Mouse (Mus musculus): ENCODE data around the gene Flywch2. TPM values are rescaled to one million over a fixed set of nuclear protein-coding genes. Genes with fewer than 3 reads are reported as not detected.
"Not testable (repeated sequence)": the region's sequence is repeated elsewhere in the genome, so short reads cannot be mapped to it uniquely, and the experiment has no call there.

Flywch2 gene
- polyA plus RNA-seq, 1 experiment from 2014 or later, result 27.0 TPM

DNA sequence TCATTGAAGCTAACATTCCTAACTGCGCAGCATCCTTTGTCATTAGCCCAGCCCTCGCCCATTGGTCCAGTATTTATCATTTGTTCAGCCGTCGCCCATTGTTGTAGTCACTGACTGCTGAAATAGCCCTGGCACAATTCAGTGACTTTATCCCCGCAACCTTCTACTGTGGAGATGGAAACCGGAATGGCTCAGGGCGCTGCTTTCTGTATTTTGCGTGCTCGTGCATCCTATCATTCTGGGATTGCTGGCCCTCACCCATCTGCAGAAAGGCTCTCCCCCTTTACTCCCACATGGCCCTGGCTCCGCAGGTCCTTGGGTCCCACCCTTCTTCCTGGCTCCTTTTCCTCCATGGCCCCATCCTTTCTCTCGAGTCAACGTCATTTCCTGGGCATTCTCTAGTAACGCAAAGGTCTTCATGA lies 640 bp upstream of the Flywch2 start:
- Histone ChIP-seq H3K4me3 (ENCODE audit: low read depth, low read length) (peak overlapping the region; percentile 68), H3K4me2 (ENCODE audit: low read depth, low read length) (peak overlapping the region; percentile 80), H3K27me3 (replicated peaks; ENCODE audit: control insufficient read depth, insufficient read depth, low read length) (no peaks in the 10 kb centered on the region), H3K36me3 (ENCODE audit: control insufficient read depth, insufficient read depth, low read length) (no peaks in the 10 kb centered on the region), H3K9ac (ENCODE audit: low read depth, low read length) (peak overlapping the region; percentile 75), H3K27ac (replicated peaks; ENCODE audit: low read depth, low read length) (peak overlapping the region; percentile 52), H3K9me3 (ENCODE audit: control insufficient read depth, low read length) (no peaks in the 10 kb centered on the region), H3K4me1 (ENCODE audit: control insufficient read depth, insufficient read depth, low read length) (peaks cover 19% of the 10 kb centered on the region)
- WGBS, result 21% methylated on average over 13 of the region's 13 CpGs
- ATAC-seq (ENCODE audit: low read depth) (peak; percentile 23; the same call in 1 of the 2 replicates), DNase-seq (ENCODE audit: low spot score) (peak; percentile 24)

DNA sequence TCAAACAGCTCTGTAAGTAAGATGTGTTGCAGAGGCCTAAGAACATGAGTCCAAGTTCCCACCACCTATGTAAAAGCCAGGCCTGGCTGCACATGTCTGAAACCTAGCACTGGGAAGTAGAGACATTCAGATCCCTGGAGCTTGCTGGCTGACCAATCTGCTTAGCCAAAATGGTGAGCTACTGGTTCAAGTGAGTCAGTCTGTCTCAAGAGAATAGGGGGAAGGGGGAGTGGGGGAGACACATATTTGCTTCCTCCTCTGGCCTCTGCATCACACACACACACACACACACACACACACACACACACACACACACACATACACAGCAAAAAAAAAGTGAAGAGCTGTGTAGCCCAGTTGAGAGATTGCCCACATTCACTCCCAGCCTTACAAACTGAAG lies 2.5 kb downstream of the Flywch2 start:
- Histone ChIP-seq H3K4me3 (ENCODE audit: low read depth, low read length) (no peak overlapping the region), H3K27me3 (replicated peaks; ENCODE audit: control insufficient read depth, insufficient read depth, low read length) (no peaks in the 10 kb centered on the region), H3K9ac (ENCODE audit: low read depth, low read length) (no peak overlapping the region), H3K27ac (replicated peaks; ENCODE audit: low read depth, low read length) (no peak overlapping the region), H3K9me3 (ENCODE audit: control insufficient read depth, low read length) (no peaks in the 10 kb centered on the region), H3K4me1 (ENCODE audit: control insufficient read depth, insufficient read depth, low read length) (peaks cover 7% of the 10 kb centered on the region; the same call in 1 of the 2 replicates), H3K36me3 (ENCODE audit: control insufficient read depth, insufficient read depth, low read length) (no peaks in the 10 kb centered on the region), H3K4me2 (ENCODE audit: low read depth, low read length) (no peak overlapping the region)
- ATAC-seq (ENCODE audit: low read depth) (no peak), DNase-seq (ENCODE audit: low spot score) (no peak)

GRCm38 (mm10) chr17:23778447-23778846 lies 7.4 kb downstream of the Flywch2 start:
- no peaks in the 10 kb centered on the region for H3K36me3 ChIP-seq (ENCODE audit: control insufficient read depth, insufficient read depth, low read length)
- H3K9ac ChIP-seq (ENCODE audit: low read depth, low read length), result no peak overlapping the region
- H3K4me2 ChIP-seq (ENCODE audit: low read depth, low read length), result no peak overlapping the region
- no peak overlapping the region for H3K27ac ChIP-seq (replicated peaks; ENCODE audit: low read depth, low read length)
- H3K27me3 ChIP-seq (replicated peaks; ENCODE audit: control insufficient read depth, insufficient read depth, low read length), result no peaks in the 10 kb centered on the region
- 54% methylated on average over 2 of the region's 2 CpGs for WGBS
- DNase-seq (ENCODE audit: low spot score) (no peak), ATAC-seq (ENCODE audit: low read depth) (no peak)
- no peaks in the 10 kb centered on the region for H3K9me3 ChIP-seq (ENCODE audit: control insufficient read depth, low read length)
- H3K4me3 ChIP-seq (ENCODE audit: low read depth, low read length), result no peak overlapping the region
- H3K4me1 ChIP-seq (ENCODE audit: control insufficient read depth, insufficient read depth, low read length), result no peaks in the 10 kb centered on the region

- Histone ChIP-seq H3K27ac (replicated peaks; ENCODE audit: low read depth, low read length) (no peak overlapping the region), H3K9ac (ENCODE audit: low read depth, low read length) (no peak overlapping the region), H3K4me3 (ENCODE audit: low read depth, low read length) (no peak overlapping the region), H3K4me1 (ENCODE audit: control insufficient read depth, insufficient read depth, low read length) (no peaks in the 10 kb centered on the region), H3K9me3 (ENCODE audit: control insufficient read depth, low read length) (no peaks in the 10 kb centered on the region), H3K27me3 (replicated peaks; ENCODE audit: control insufficient read depth, insufficient read depth, low read length) (no peaks in the 10 kb centered on the region), H3K36me3 (ENCODE audit: control insufficient read depth, insufficient read depth, low read length) (no peaks in the 10 kb centered on the region), H3K4me2 (ENCODE audit: low read depth, low read length) (no peak overlapping the region)
- DNase-seq (ENCODE audit: low spot score), result no peak
- WGBS, result 67% methylated on average over 2 of the region's 2 CpGs
- ATAC-seq (ENCODE audit: low read depth), result no peak
These were observed 8.7 kb downstream of the Flywch2 start for GRCm38 (mm10) chr17:23777141-23777540.

DNA sequence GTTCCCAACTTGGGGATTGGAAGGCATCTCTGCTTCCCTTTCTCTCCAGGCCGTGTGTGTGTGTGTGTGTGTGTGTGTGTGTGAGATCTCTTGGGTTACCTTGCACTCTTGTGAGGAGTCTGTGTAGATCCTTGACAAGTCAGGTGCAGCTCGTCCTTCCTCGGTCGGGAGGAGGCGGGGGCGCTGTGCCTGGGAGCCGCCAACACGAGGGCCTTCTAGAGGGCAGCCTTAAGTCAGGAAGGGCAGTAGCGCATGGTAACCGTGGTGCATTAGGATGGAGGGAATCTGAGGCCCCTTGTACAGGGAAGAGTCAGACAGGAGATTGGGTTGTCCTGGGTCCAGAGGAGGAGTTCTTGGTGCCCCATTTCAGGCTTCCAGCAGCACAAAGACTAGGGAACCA lies 9.7 kb downstream of the Flywch2 start:
- Histone ChIP-seq H3K9ac (ENCODE audit: low read depth, low read length) (no peak overlapping the region), H3K4me2 (ENCODE audit: low read depth, low read length) (no peak overlapping the region), H3K4me1 (ENCODE audit: control insufficient read depth, insufficient read depth, low read length) (no peaks in the 10 kb centered on the region), H3K36me3 (ENCODE audit: control insufficient read depth, insufficient read depth, low read length) (no peaks in the 10 kb centered on the region), H3K27me3 (replicated peaks; ENCODE audit: control insufficient read depth, insufficient read depth, low read length) (no peaks in the 10 kb centered on the region), H3K27ac (replicated peaks; ENCODE audit: low read depth, low read length) (no peak overlapping the region), H3K4me3 (ENCODE audit: low read depth, low read length) (no peak overlapping the region), H3K9me3 (ENCODE audit: control insufficient read depth, low read length) (no peaks in the 10 kb centered on the region)
- 71% methylated on average over 10 of the region's 10 CpGs for WGBS
- DNase-seq (ENCODE audit: low spot score) (no peak), ATAC-seq (ENCODE audit: low read depth) (no peak)

DNA sequence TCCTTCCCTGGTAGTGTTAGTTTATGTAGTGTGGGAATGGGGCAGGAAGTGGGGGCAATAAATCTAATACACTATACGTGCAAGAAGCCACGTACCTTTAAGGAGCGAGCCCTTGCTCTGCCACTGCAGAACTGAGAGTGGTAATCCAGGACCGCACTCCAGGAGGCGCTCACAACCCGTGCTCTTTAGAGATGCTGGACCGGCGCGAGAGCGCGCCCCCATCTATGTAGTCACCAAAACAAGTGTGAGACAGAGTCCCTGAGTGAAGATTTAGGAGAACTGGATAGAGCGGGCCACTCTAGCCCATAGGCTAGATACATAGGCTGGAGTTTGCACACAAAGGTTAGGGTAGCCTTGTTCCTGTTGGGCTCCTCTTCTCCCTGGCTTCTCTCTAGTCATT lies 11.8 kb downstream of the Flywch2 start:
- H3K36me3 ChIP-seq (ENCODE audit: control insufficient read depth, insufficient read depth, low read length), result no peaks in the 10 kb centered on the region
- no peaks in the 10 kb centered on the region for H3K27me3 ChIP-seq (replicated peaks; ENCODE audit: control insufficient read depth, insufficient read depth, low read length)
- H3K4me2 ChIP-seq (ENCODE audit: low read depth, low read length), result no peak overlapping the region
- H3K9ac ChIP-seq (ENCODE audit: low read depth, low read length), result no peak overlapping the region
- DNase-seq (ENCODE audit: low spot score) (peak; percentile 85), ATAC-seq (ENCODE audit: low read depth) (peak; percentile 44)
- peaks cover 10% of the 10 kb centered on the region; the same call in 1 of the 2 replicates for H3K4me1 ChIP-seq (ENCODE audit: control insufficient read depth, insufficient read depth, low read length)
- H3K27ac ChIP-seq (replicated peaks; ENCODE audit: low read depth, low read length), result no peak overlapping the region
- H3K9me3 ChIP-seq (ENCODE audit: control insufficient read depth, low read length), result no peaks in the 10 kb centered on the region
- WGBS, result 6% methylated on average over 12 of the region's 12 CpGs
- no peak overlapping the region for H3K4me3 ChIP-seq (ENCODE audit: low read depth, low read length)

GRCm38 (mm10) chr17:23773676-23774075 lies 12.2 kb downstream of the Flywch2 start:
- 74% methylated on average over 6 of the region's 6 CpGs for WGBS
- peaks cover 10% of the 10 kb centered on the region; the same call in 1 of the 2 replicates for H3K4me1 ChIP-seq (ENCODE audit: control insufficient read depth, insufficient read depth, low read length)
- DNase-seq (ENCODE audit: low spot score) (no peak), ATAC-seq (ENCODE audit: low read depth) (no peak)
- H3K9ac ChIP-seq (ENCODE audit: low read depth, low read length), result no peak overlapping the region
- no peaks in the 10 kb centered on the region for H3K36me3 ChIP-seq (ENCODE audit: control insufficient read depth, insufficient read depth, low read length)
- H3K27ac ChIP-seq (replicated peaks; ENCODE audit: low read depth, low read length), result no peak overlapping the region
- H3K9me3 ChIP-seq (ENCODE audit: control insufficient read depth, low read length), result no peaks in the 10 kb centered on the region
- H3K27me3 ChIP-seq (replicated peaks; ENCODE audit: control insufficient read depth, insufficient read depth, low read length), result no peaks in the 10 kb centered on the region
- H3K4me3 ChIP-seq (ENCODE audit: low read depth, low read length), result no peak overlapping the region
- H3K4me2 ChIP-seq (ENCODE audit: low read depth, low read length), result no peak overlapping the region

- H3K27ac ChIP-seq (replicated peaks; ENCODE audit: low read depth, low read length); H3K4me3 ChIP-seq (ENCODE audit: low read depth, low read length); H3K36me3 ChIP-seq (ENCODE audit: control insufficient read depth, insufficient read depth, low read length); H3K9me3 ChIP-seq (ENCODE audit: control insufficient read depth, low read length); H3K9ac ChIP-seq (ENCODE audit: low read depth, low read length); H3K4me1 ChIP-seq (ENCODE audit: control insufficient read depth, insufficient read depth, low read length); ATAC-seq (ENCODE audit: low read depth); DNase-seq (ENCODE audit: low spot score); H3K27me3 ChIP-seq (replicated peaks; ENCODE audit: control insufficient read depth, insufficient read depth, low read length): not testable (repeated sequence)
- H3K4me2 ChIP-seq (ENCODE audit: low read depth, low read length), result peak overlapping the region; percentile 69; the same call in 1 of the 2 replicates
- WGBS, result 88% methylated on average over 2 of the region's 2 CpGs
These were observed 13.7 kb downstream of the Flywch2 start for GRCm38 (mm10) chr17:23772219-23772556.

GRCm38 (mm10) chr17:23771284-23772218 lies 14.3 kb downstream of the Flywch2 start, which contains the start of gene Flywch1:
TSS of gene Flywch1 (minus strand) at chr17:23771602.
- Histone ChIP-seq H3K9me3 (ENCODE audit: control insufficient read depth, low read length) (no peaks in the 10 kb centered on the region), H3K4me2 (ENCODE audit: low read depth, low read length) (peak within 1 kb of the TSS; percentile 69), H3K4me1 (ENCODE audit: control insufficient read depth, insufficient read depth, low read length) (peaks cover 10% of the 10 kb centered on the region; the same call in 1 of the 2 replicates), H3K4me3 (ENCODE audit: low read depth, low read length) (peak within 1 kb of the TSS; percentile 89), H3K36me3 (ENCODE audit: control insufficient read depth, insufficient read depth, low read length) (no peaks in the 10 kb centered on the region), H3K9ac (ENCODE audit: low read depth, low read length) (peak within 1 kb of the TSS; percentile 97), H3K27me3 (replicated peaks; ENCODE audit: control insufficient read depth, insufficient read depth, low read length) (no peaks in the 10 kb centered on the region), H3K27ac (replicated peaks; ENCODE audit: low read depth, low read length) (peak within 1 kb of the TSS; percentile 83)
- ATAC-seq (ENCODE audit: low read depth) (peak; percentile 99), DNase-seq (ENCODE audit: low spot score) (peak; percentile 100)
- WGBS, result 4% methylated on average over 46 of the region's 58 CpGs

Measured in embryonic facial prominence, embryonic 14.5 days (tissue).